Mouse (Mus musculus) kidney, postnatal 36 days (tissue): ENCODE measurements around the gene Ppp2r5d.

Source experiments
- DNase-seq, 2 experiments: peaks; one replicate each; pipeline ENCODE4 v3.0.0; 2021 to 2022; ENCODE audit warnings: mixed read lengths in 2 of 2

Ppp2r5d gene

DNA sequence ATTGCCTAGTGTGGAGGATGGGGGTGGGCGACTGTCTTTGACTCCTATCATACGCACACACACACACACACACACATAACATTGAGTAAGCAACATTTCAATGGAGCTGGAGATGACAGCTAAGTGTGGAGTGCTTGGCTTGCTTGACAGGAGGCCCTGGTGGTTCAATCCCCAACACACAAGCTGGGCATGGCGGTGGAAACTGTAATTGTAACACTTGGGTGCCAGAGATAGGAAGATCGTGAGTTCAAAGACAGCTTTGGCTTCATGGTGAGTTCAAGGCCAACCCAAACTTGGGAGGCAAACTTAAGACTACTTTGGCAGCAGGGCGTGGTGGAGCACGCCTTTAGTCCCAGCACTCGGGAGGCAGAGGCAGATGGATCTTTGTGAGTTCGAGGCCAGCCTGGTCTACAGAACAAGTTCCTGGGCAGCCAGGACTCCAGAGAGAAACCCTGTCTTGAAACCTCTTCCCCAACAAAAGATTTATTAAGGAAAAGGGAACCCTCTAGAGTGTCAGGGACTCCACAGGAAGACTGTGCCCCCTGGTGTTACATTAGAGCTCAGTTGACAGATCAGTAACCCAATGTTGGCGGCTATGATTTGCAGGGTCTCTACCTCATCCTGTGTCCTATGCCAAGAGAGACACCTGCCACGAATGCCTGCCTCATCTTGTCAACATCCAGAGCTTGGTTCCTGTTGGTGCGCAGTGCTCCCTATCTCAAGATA lies 10.0 kb upstream of the Ppp2r5d start:
- peak; percentile 38 to 42 for DNase-seq

DNA sequence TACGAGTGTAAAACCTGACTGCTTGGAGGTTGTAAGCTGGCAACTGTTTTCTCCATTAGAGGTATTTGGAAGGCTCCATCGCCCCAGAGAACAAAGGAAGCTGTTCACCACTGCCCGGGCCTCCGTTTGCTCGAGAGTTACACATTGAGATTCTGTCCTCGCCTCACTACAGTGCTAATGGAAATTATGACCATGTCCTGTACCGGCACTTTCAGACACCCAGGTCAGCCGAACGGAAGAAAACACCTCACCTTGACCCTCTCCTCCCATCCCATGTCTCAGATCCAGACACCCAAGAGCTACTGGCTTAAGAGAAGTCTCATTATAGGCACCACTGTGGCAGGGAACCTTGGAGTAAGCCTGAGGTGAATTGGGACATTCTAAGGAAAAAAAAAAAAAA lies 8.9 kb upstream of the Ppp2r5d start:
- no peak for DNase-seq

DNA sequence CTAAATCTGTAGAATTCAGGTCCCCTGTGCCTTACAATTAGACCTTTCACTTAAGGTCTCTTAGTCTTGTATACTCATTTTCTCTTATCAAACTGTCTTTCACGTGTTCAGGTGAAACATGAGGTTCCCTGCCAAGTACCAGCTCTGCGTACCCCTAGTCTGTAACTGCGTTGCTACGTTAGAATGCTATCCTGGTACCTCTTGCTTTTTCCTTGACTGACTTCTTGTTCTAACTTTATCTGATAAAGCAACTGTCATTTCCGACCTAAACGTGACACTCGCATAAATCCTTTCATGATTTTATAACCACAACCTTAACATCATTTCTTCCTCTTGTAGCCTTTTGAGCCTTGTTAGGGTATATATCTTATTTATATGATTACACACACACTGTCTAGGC lies 7.5 kb upstream of the Ppp2r5d start:
- no peak for DNase-seq

DNA sequence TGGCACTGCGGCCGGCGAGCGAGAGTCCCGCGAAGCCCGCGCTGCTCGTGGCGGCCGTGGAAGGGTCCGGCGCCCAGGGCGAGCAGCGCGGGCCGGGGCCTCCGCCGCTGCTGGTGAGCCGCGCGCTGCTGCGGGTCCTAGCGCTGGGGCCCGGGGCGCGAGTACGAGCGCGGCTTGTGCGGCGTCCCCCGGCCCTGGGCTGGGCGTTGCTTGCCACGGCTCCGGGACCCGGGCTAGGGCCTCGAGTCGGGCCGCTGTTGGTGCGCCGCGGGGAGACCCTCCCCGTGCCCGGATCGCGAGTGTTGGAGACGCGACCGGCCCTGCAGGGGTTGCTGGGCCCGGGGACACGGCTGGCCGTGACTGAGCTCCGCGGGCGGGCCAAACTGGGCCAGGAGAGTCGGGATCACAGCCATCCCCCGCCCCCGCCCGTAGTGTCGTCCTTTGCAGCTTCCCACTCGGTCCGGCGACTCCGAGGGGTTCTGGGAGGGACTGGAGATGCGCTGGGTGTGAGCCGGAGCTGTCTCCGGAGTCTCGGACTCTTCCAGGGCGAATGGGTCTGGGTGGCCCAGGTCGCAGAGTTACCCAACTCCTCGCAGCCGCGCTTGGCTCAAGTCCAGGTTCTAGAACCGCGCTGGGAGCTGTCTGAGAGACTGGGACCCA lies 6.8 kb upstream of the Ppp2r5d start:
- peak; percentile 55 to 81 for DNase-seq

DNA sequence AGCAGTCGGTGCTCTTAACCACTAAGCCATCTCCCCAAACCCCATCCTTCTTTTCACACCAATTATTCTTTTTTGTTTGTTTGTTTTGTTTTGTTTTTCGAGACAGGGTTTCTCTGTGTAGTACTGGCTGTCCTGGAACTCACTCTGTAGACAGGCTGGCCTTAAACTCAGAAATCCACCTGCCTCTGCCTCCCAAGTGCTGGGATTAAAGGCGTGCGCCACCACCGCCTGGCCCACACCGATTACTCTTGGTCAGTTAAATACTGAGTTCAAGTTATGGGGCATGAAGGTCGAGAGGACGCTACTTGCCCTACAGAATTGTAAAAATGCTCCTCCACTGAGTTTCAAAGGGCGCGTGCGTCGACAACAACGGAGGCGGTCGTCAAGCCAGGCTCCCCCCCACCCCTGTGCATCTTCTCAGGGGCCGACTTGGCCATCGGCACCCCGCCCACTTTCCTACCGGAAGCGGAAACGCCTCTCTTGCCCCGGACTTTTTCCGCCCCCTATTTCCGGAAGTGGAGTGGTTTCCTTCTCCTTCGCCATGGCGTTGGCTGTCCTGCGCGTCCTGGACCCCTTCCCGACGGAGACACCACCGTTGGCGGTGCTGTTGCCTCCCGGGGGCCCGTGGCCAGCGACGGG lies 6.2 kb upstream of the Ppp2r5d start, which contains the start of gene Pex6:
Gene Pex6, plus strand, starts transcription at position 505 of the 639 bp plus-strand sequence.
- peak; percentile 96 to 98 for DNase-seq

DNA sequence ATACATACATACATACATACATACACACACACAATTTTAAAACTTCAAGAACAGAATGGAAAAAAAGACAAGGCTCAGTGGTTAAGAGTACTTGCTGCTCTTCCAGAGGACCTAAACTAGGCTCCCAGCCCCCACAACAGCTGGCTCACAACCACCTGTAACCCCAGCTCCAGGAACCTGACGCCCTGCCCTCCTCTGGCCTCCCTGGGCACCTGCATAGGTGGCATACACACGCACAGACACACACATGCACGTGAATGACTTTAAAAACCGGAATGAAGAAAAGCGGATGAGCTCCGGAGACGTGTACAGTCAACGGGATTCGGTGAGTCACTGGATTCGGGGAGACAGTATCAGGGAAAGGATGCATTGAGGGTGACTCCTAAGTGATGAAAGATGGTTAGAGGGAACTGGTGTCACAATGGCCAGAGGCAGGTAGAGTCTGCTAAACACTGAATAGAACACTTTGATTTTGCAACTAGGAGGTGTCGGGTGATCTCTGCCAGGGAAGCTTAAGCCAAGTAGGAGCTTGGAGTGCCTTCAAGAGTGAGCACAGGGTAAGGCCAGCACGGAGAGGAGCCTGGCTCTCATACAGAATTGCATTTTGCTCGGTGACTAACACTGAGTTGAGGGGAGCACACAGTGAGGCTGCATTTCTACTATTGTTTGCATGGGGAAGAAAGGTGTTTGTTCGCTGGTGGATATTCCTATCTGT lies 1.6 kb upstream of the Ppp2r5d start:
- no peak for DNase-seq

DNA sequence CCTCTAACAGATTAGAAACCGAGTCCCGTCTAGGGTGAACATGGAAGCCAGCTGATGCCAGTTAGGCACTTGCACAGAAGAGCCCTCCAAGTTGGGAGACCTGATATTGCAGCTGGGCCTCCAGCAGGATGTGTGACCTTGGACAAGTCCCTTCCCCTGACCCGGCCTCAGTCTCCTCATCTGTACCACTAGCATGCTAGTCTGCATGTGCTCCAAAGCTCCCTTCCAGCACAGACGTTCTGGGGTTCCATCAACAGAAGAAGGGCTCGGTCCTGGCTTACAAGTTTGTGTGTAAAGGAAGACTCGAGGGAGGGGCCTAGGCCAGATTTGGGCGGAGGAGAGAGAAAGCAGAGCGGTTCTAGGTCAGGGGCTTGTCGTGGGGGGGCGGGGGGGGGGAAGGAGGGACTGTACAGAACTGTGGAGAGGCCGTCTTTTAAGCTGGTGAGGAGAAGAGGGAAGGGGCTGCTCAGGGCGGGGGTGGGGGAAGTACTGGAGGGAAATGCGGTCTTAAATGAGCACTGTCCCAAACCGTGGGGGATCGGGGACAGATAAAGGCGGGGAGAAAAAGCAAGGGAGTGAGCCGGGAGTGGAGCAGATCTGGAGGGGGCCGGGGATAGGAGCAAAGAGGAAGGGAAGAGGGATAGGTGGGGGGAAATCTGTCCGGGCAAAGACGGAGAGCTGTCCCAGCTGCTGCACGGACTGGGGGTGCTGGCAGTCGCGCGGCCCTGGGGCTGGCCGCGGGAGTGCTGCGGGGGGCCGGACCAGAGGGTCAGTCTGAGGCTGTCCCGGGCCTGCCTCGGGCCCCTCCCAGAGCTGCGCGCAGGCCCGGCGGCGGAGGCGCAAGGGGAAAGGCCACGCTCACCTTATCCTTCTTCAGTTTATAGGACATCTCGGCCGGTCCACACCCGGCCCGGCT lies 682 bp downstream of the Ppp2r5d start:
- DNase-seq = no peak

DNA sequence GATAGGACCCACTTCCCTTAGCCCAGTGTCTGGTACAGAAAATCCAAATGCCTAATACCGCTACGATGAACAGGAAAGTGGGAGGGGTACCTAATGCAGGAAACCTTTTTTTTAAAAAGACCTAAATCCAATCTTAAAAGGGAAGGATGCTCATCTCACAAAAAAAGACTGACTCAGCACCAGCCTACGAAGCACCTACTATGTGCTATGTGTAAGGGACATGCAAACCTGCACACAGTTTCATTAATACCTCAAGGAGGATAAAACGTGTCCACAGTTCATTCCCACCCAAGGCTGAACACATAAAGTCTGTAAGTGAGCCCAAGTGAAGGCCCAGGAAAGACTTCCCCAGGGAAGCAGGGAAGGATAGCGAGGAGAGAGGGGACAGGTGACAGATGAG lies 2.4 kb downstream of the Ppp2r5d start:
- DNase-seq = no peak

DNA sequence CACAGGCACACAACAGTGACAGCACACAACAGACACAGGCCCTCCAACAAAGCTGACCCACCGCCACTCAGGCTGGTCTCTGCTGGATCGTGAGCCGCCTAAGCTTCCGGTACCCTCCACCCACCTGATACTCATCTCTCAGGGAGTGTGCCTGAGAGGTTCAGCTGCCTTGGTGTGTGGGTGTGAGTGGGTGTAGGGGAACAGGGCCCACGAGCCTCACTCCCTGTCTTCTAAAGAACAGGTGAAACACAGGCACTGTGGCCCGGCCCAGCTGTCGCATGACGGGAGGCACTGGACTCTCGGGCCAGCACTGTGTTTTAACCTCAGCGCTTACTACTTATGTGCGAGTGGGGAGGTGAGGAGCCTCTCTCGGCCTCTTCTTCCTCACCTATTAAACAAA lies 2.8 kb downstream of the Ppp2r5d start:
- no peak for DNase-seq

DNA sequence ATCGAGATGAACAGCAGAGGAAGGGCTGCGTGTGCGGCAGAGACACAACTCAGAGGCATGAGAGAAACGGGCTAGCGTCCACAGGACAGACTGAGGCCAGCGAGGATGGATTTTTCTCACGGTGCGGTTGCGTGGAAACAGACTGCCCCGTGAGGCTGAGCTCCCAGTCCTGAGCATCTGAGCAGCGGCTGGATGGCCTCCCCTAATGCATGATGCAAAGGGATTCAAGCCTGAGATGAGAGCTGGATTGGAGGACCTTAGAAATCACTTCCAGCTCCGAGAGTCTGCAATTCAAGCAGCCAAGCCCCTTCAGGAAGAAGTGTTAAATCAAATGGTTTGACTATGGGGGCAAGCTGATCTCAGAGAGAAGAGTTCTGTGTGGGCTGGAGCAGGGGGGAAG lies 3.4 kb downstream of the Ppp2r5d start:
- DNase-seq = no peak

DNA sequence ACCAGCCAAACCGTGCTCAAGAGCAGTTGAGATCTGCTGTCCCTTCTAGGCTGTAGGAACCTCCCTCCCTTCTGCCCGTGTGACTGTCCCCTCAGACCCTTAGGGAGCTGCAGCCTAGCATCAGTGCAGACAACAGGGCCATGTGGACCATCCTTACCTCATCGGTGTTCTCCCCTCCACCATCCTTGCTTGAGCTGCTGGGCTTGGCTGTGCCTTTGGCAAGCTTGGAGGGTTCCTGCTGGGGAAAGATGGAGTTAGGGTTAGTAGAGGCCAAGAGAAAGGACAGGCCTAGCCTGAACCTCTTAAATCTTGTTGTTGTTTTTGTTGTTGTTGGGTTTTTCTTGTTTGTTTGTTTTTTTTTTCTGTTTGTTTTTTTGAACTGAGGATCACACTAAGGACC lies 5.0 kb downstream of the Ppp2r5d start:
- no peak for DNase-seq

DNA sequence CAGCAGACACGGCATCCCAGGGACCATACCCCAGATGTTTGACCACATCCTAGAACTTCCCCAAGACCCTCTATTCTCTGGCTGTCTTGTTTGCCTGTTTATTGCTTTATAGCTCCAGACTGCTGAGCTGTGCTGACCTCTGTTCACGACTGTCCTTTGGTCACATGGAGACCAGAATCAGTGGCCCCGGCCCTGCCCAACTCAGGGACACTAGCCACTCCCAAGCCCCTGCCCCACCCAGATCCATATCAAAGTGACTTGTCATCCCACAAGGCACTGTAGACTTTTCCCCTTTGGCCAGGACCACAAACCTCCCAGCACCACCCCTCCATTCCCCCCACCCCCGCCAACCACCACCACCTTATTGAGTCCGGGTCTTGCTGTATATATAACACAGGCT lies 5.7 kb downstream of the Ppp2r5d start:
- DNase-seq = no peak

DNA sequence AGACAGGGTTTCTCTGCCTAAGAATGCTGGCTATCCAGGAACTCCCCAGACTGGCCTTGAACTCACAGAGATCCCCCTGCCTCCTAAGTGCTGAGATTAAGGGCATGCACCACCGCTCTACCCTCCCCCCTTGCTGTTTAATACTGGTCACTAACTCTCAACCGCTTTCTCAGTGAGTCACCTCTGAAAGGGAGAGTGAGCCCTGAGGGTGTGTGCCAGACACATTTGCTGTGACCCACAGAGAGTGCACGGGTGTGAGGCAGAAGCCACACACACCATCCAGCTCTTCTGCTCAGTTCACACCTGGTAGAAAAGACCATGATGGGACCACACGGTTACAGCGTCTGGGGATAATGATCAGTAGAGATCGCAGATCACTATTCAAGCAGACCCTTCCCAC lies 6.4 kb downstream of the Ppp2r5d start:
- DNase-seq = no peak

DNA sequence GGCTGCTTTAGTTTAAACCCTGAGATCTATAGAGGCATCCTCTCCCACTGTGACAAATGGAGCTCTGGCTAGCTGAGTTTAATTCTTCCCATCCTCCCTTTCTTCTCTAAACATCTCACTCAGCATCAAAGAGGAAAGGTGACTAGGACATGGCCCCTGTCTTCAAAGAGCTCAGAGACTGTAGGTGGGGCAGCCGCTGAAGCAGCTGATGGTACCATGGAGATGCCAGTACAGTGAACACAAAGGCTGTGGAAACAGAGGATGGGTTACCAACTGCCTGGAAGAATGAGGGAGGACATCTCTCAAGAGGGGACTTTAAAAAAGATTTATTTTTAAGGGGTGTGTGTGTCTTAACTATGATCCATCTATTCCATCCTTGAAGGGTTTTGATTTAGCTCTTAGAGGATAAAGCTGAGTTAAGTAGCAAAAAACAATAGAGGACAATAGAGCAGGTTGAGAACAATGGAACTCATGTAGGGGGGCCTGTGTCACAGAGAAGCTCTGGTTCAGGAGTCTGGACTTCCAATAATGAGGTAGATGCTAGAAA lies 10.3 kb downstream of the Ppp2r5d start:
- no peak for DNase-seq

DNA sequence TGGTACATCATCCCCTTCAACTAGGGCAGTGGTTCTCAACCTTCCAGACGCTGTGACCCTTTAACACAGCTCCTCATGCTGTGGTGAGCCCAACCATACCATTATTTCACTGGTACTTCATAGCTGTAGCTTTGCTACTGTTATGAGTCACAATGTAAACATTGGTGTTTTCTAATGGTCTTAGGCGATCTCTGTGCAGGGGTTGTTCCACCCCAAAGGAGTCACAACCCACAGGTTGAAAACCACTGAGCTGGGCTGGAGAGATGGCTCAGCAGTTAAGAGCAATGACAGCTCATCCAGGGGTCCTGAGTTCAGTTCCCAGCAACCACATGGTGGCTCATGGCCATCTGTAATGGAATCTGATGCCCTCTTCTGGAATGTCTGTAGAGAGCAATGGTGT lies 13.5 kb downstream of the Ppp2r5d start:
- no peak for DNase-seq

DNA sequence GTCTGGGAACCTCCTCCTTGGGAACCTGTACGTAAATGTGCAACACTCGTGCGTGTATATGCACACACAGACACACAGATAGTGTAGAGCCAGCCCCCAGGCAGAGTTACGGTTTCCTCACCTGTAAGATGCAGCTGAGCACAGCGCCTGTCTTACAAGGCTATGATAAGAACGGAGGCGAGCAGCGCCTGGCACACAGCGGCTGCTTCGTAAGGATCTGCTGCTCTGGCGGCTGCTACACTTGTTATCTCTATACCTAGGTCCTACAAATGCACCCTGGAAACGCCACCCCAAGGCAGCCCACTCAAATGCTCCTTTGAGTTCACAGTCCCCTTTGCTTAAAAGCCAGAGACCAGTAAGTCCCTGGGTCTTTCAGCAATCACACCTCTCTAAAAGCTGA lies 14.2 kb downstream of the Ppp2r5d start:
- no peak for DNase-seq

DNA sequence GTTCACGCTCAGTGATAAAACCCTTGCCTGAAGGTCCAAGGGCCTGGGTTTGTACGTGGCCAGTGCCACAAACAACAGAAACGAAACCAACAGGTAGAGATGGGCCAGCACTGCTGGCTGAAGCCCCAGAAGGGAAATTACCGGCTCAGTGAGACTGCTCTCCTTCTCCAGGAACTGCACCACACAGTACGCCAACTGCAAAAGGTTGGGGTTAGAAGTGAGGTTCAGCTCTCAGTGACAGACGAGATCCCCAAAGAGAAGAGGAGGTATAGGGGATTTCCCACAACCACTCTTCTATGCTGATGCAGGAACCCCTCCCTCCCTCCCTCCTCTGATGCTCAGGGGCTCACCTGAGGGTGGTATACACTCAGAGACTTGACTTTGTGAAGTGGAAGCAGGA lies 19.0 kb downstream of the Ppp2r5d start:
- no peak for DNase-seq

DNA sequence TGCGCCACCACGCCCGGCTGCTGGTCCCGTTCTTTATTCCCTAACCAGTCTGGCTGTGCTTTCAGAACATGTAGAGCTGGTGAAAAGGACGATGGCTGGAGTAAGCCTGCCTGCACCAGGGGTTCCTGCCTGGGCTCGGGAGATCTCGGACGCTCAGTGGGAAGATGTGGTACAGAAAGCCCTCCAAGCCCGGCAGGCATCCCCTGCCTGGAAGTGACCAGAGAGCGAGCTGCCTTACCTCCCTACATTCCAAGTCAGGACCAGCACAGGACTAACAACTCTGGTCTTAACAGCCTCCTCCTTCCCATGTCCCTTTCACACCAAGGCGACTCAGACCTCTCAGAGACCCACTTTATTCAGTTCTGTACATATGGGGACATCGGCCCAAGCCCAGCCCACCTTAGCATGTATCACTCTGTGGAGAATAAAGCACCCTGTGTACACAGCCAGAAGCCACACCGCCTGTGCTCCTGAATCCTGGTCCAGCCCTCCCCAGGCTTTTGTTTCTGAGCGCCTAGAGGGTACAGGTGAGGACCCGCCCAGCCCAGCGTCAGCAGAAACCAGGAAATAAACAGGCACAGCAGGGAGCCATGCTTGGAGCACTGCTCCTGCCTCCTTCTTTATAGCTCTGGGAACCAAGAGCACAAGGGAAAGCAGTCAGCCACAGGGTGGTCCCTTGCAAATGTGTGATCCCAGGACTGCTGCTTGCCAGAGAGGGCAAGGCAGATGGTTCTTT lies 22.1 kb downstream of the Ppp2r5d start:
- DNase-seq = no peak

DNA sequence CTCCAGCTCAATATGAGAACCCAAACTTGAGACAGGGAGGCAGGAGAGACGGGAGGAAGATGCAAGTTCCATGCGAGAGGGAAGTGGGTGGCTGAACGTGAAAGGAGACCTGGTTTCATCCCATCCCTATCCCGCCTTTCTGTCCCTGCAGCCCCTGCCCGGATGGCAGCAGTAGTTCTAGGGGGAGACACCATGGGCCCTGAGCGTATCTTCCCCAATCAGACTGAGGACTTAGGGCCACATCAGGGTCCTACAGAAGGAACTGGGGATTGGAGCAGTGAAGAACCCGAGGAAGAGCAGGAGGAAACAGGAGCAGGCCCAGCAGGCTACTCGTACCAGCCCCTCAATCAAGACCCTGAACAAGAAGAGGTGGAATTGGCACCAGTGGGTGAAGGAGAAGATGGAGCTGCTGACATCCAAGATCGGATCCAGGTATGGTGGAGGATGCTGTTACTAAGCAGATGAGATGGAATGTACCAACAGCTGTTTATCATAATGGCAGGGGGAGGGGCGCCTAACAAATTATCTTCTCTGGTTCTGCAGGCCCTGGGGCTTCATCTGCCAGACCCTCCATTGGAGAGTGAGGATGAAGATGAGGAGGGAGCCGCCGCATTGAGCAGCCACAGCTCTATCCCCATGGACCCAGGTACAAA lies 23.3 kb downstream of the Ppp2r5d start:
- no peak for DNase-seq

DNA sequence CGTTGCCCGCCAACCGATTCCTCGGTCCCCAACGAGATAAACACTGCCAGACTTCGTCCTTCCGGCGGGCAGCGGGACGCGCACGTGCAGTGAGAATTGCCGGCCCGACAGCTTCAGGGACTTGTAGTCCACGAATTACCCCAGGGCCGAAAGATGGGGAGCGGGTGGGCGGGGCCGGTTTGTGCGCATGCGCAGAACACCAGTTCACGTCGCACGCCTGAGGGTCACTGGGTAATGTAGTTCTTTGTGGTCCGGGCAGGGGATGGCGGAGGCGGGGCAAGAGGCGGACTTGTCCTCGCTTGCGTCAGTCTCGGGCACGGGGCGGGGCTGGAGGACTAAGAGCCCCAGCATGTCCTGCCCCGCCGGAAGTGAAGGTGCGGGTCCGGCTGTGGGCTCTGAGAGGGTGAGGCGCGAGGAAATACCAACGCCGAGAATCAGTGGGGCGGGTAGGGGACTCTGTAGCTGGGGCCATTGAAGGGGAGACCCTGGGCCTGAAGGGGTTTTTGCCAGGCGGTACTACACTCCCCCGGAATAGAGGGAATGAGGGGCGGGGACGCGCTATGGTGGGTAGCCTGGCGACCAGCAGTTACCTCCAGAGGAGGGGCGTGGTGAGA lies 24.0 kb downstream of the Ppp2r5d start, which contains the start of gene Klhdc3:
Gene Klhdc3, minus strand, starts transcription at position 155 of the 614 bp plus-strand sequence.
- peak; percentile 99 for DNase-seq
